Mouse (Mus musculus): ENCODE data around the gene Ntn4. TPM values are rescaled to one million over a fixed set of nuclear protein-coding genes. Genes with fewer than 3 reads are reported as not detected.

Ntn4 gene
- polyA plus RNA-seq, 1 experiment from 2014 or later, result 0.65 TPM

DNA sequence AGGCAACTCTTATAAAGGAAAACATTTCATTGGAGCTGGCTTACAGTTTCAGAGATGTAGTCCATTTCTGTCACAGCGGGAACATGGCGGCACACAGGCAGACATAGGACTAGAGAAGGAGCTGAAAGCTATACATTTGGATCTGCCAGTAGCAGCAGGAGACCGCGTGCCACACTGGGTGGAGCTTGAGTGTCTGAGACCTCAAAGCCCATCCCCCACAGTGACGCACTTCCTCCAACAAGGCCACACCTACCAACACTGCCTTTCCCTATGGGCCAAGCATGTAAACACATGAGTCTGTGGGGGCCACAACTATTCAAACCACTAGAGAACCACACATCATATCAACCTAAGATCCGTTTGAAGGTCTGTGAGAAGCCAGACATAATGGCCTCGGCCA, 31.2 kb upstream of the Ntn4 start:
- Histone ChIP-seq H3K9ac (ENCODE audit: low read length) (no peak overlapping the region), H3K27ac (ENCODE audit: low read depth) (no peak overlapping the region), H3K36me3 (ENCODE audit: control insufficient read depth, insufficient read depth, low read length) (no peaks in the 10 kb centered on the region), H3K9me3 (ENCODE audit: control insufficient read depth, low read length) (no peaks in the 10 kb centered on the region), H3K4me1 (replicated peaks; ENCODE audit: control insufficient read depth, insufficient read depth, low read length) (no peaks in the 10 kb centered on the region), H3K4me3 (ENCODE audit: low read depth, low read length) (no peak overlapping the region), H3K27me3 (replicated peaks; ENCODE audit: control insufficient read depth, insufficient read depth, low read length) (no peaks in the 10 kb centered on the region), H3K4me2 (ENCODE audit: low read length) (no peak overlapping the region)
- ATAC-seq (replicated peaks; ENCODE audit: low FRiP score, low TSS enrichment, low read depth) (no peak), DNase-seq (ENCODE audit: low spot score) (no peak)
- 92% methylated on average over 7 of the region's 7 CpGs for WGBS

DNA sequence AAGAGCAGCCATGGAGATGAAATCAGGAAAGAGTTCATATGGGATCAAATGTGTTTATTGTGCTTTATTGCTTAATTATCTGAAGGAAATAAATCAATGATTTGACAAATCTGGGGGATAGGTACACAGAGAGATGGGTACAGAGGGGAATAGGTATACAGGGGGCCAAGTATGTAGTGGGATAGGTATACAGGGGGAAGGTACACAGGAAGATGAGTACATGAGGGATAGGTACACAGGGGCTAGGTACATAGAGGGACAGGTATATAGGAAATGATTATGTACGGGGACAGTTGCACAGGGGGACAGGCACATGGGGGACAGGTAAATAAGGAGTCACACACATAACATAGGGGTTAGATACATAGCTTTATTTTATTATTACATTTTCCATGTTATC, 29.6 kb upstream of the Ntn4 start:
- H3K27ac ChIP-seq (ENCODE audit: low read depth), result no peak overlapping the region
- H3K27me3 ChIP-seq (replicated peaks; ENCODE audit: control insufficient read depth, insufficient read depth, low read length), result no peaks in the 10 kb centered on the region
- no peak overlapping the region for H3K9ac ChIP-seq (ENCODE audit: low read length)
- WGBS, result 94% methylated on average over 1 of the region's 1 CpGs
- ATAC-seq (replicated peaks; ENCODE audit: low FRiP score, low TSS enrichment, low read depth) (no peak), DNase-seq (ENCODE audit: low spot score) (no peak)
- no peaks in the 10 kb centered on the region for H3K4me1 ChIP-seq (replicated peaks; ENCODE audit: control insufficient read depth, insufficient read depth, low read length)
- H3K4me2 ChIP-seq (ENCODE audit: low read length), result no peak overlapping the region
- H3K4me3 ChIP-seq (ENCODE audit: low read depth, low read length), result no peak overlapping the region
- H3K36me3 ChIP-seq (ENCODE audit: control insufficient read depth, insufficient read depth, low read length), result no peaks in the 10 kb centered on the region
- H3K9me3 ChIP-seq (ENCODE audit: control insufficient read depth, low read length), result no peaks in the 10 kb centered on the region

DNA sequence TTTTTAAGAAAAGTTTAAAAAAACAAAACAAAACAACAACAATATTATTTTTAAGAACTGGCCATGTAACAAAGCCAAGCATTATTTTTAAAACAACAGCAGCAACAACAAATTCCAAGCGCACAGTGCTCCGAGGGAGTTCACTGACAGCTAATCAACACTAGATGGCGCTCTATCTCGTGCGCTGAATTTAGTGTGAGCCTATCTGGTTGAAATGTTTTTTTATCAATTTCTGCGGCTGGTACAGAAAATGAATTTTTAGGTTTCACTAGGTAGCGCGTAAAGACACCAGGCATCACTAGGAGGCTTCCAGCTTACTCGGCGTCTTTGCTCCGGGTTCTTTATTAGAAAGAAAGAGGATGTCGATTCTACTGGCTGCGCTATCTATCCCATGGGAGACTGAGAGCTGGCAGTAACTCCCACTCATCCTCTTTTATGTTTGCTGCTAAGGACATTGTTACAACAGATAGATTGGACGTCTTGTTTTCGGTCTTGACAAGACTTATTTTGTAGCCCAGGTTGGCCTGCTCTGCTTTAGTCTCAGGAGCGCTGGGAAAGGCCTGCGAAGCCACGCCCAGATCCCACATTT, 29.0 kb upstream of the Ntn4 start:
- H3K9ac ChIP-seq (ENCODE audit: low read length), result no peak overlapping the region
- H3K4me3 ChIP-seq (ENCODE audit: low read depth, low read length), result no peak overlapping the region
- H3K36me3 ChIP-seq (ENCODE audit: control insufficient read depth, insufficient read depth, low read length), result no peaks in the 10 kb centered on the region
- H3K9me3 ChIP-seq (ENCODE audit: control insufficient read depth, low read length), result no peaks in the 10 kb centered on the region
- DNase-seq (ENCODE audit: low spot score) (peak; percentile 73), ATAC-seq (replicated peaks; ENCODE audit: low FRiP score, low TSS enrichment, low read depth) (no peak)
- 49% methylated on average over 18 of the region's 18 CpGs for WGBS
- no peaks in the 10 kb centered on the region for H3K4me1 ChIP-seq (replicated peaks; ENCODE audit: control insufficient read depth, insufficient read depth, low read length)
- no peak overlapping the region for H3K27ac ChIP-seq (ENCODE audit: low read depth)
- no peak overlapping the region for H3K4me2 ChIP-seq (ENCODE audit: low read length)
- H3K27me3 ChIP-seq (replicated peaks; ENCODE audit: control insufficient read depth, insufficient read depth, low read length), result no peaks in the 10 kb centered on the region

DNA sequence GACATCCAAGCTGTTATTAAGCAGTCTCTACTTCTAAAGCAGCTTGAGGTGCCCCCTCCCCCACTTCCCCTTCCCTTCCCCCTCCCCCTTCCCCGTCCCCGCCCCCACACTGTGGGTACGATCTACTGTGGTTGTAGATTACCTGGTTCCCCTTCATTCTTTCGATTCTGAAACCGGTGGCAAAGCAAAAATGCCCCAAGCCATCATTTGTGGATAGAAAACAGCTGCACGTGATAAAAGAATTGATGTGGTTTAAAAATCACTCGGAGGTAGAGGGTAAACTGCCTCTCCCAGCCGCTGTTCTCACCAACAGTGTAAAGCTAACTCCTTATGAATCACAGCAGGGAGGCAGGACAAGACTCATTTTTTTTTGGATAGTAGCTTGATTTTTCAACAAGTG, 25.6 kb upstream of the Ntn4 start:
- H3K4me3 ChIP-seq (ENCODE audit: low read depth, low read length), result no peak overlapping the region
- peak; percentile 15 for DNase-seq (ENCODE audit: low spot score)
- H3K4me1 ChIP-seq (replicated peaks; ENCODE audit: control insufficient read depth, insufficient read depth, low read length), result no peaks in the 10 kb centered on the region
- H3K27me3 ChIP-seq (replicated peaks; ENCODE audit: control insufficient read depth, insufficient read depth, low read length), result no peaks in the 10 kb centered on the region
- 69% methylated on average over 8 of the region's 8 CpGs for WGBS
- no peak for ATAC-seq (replicated peaks; ENCODE audit: low FRiP score, low TSS enrichment, low read depth)
- H3K9me3 ChIP-seq (ENCODE audit: control insufficient read depth, low read length), result no peaks in the 10 kb centered on the region
- no peaks in the 10 kb centered on the region for H3K36me3 ChIP-seq (ENCODE audit: control insufficient read depth, insufficient read depth, low read length)
- H3K27ac ChIP-seq (ENCODE audit: low read depth), result no peak overlapping the region
- H3K9ac ChIP-seq (ENCODE audit: low read length), result no peak overlapping the region
- H3K4me2 ChIP-seq (ENCODE audit: low read length), result no peak overlapping the region

DNA sequence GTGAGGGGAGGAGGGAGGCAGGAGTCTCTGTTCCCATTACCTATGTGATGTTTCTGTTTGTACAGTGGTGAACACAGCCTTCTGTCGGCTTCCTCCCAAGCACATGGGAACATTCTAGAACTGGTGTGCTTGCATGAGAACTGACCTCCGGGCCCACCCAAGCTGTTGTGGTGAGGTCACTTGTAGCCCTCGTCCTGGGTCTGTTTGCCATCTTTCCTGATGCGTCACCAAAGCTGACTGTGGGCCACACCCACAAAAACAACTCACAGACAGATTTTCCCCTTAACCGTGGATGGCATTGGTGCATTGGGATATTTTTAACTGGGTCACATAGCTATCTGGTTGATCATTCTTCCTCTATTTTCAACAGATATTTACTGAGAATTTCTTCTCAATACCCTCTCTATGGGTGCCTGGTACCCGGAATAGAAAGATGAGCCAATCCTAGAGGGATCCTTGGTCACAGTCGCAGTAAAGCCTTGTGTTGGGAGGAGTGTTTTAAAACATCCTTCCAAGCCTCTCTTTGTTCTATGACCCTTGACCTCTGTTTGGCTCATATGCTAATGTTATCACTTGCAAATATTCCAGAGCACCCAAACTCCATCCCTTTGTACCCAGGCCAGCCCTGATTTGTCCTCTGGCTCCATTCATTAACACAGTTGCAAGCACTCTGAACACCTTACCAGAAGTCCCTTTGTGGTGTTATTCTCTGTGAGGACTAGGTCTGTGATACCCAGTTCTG, 19.9 kb upstream of the Ntn4 start:
- no peak overlapping the region for H3K4me3 ChIP-seq (ENCODE audit: low read depth, low read length)
- WGBS, result 56% methylated on average over 7 of the region's 7 CpGs
- H3K4me1 ChIP-seq (replicated peaks; ENCODE audit: control insufficient read depth, insufficient read depth, low read length), result no peaks in the 10 kb centered on the region; the same call in 1 of the 2 replicates
- H3K36me3 ChIP-seq (ENCODE audit: control insufficient read depth, insufficient read depth, low read length), result no peaks in the 10 kb centered on the region
- no peak; the same call in 1 of the 2 replicates for ATAC-seq (replicated peaks; ENCODE audit: low FRiP score, low TSS enrichment, low read depth)
- no peak for DNase-seq (ENCODE audit: low spot score)
- no peak overlapping the region for H3K27ac ChIP-seq (ENCODE audit: low read depth)
- no peak overlapping the region for H3K9ac ChIP-seq (ENCODE audit: low read length)
- no peak overlapping the region for H3K4me2 ChIP-seq (ENCODE audit: low read length)
- H3K9me3 ChIP-seq (ENCODE audit: control insufficient read depth, low read length), result no peaks in the 10 kb centered on the region
- H3K27me3 ChIP-seq (replicated peaks; ENCODE audit: control insufficient read depth, insufficient read depth, low read length), result no peaks in the 10 kb centered on the region

DNA sequence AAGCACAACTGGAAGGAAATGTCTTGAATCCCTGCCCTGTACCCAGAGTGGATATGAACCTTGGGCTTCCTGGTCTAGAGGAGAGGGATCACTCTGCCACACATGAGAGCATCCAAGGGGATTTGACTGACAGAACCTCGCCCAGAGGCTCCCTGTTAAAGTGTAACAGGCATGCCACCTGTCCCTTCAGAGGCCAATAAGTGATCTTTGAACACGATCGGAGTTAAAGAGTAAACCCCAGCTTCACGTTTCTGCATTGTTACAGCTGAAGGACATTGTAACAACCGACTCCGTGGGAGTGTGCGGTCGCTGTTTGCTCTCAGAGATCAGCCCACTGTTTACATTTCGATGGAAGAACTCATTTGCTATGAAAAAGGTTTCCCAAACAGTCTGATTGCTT, 16.8 kb upstream of the Ntn4 start:
- no peak overlapping the region for H3K27ac ChIP-seq (ENCODE audit: low read depth)
- ATAC-seq (replicated peaks; ENCODE audit: low FRiP score, low TSS enrichment, low read depth), result peak; percentile 88
- no peaks in the 10 kb centered on the region for H3K27me3 ChIP-seq (replicated peaks; ENCODE audit: control insufficient read depth, insufficient read depth, low read length)
- H3K4me1 ChIP-seq (replicated peaks; ENCODE audit: control insufficient read depth, insufficient read depth, low read length), result no peaks in the 10 kb centered on the region; the same call in 1 of the 2 replicates
- no peak overlapping the region for H3K4me3 ChIP-seq (ENCODE audit: low read depth, low read length)
- 20% methylated on average over 9 of the region's 9 CpGs for WGBS
- H3K9ac ChIP-seq (ENCODE audit: low read length), result no peak overlapping the region
- no peaks in the 10 kb centered on the region for H3K36me3 ChIP-seq (ENCODE audit: control insufficient read depth, insufficient read depth, low read length)
- DNase-seq (ENCODE audit: low spot score), result no peak
- H3K9me3 ChIP-seq (ENCODE audit: control insufficient read depth, low read length), result no peaks in the 10 kb centered on the region
- H3K4me2 ChIP-seq (ENCODE audit: low read length), result peak overlapping the region; percentile 2; the same call in 1 of the 2 replicates

DNA sequence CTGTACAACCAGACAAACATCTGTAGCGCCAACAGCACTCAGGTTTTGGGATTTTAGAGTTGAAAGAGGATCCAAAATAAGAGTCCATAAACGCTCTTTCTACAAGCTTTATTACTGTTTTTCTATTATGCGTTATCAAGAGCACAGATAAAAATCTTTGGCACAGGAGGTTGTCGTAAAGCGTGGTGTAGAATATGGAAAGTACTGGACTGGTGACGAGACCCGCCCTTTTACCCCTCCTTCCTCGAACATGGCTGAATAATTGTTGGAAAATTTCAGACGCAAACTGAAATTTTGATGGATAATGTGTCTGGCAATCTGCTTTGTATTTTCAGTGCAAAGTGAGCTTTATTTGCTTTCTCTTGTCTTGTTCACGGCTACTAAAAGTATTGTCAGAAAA, 16.3 kb upstream of the Ntn4 start:
- no peak overlapping the region for H3K4me3 ChIP-seq (ENCODE audit: low read depth, low read length)
- no peak overlapping the region for H3K9ac ChIP-seq (ENCODE audit: low read length)
- H3K27me3 ChIP-seq (replicated peaks; ENCODE audit: control insufficient read depth, insufficient read depth, low read length), result no peaks in the 10 kb centered on the region
- no peaks in the 10 kb centered on the region for H3K9me3 ChIP-seq (ENCODE audit: control insufficient read depth, low read length)
- peak overlapping the region; percentile 2; the same call in 1 of the 2 replicates for H3K4me2 ChIP-seq (ENCODE audit: low read length)
- H3K27ac ChIP-seq (ENCODE audit: low read depth), result no peak overlapping the region
- no peaks in the 10 kb centered on the region for H3K36me3 ChIP-seq (ENCODE audit: control insufficient read depth, insufficient read depth, low read length)
- H3K4me1 ChIP-seq (replicated peaks; ENCODE audit: control insufficient read depth, insufficient read depth, low read length), result no peaks in the 10 kb centered on the region; the same call in 1 of the 2 replicates
- ATAC-seq (replicated peaks; ENCODE audit: low FRiP score, low TSS enrichment, low read depth) (no peak), DNase-seq (ENCODE audit: low spot score) (no peak)
- 49% methylated on average over 10 of the region's 10 CpGs for WGBS

DNA sequence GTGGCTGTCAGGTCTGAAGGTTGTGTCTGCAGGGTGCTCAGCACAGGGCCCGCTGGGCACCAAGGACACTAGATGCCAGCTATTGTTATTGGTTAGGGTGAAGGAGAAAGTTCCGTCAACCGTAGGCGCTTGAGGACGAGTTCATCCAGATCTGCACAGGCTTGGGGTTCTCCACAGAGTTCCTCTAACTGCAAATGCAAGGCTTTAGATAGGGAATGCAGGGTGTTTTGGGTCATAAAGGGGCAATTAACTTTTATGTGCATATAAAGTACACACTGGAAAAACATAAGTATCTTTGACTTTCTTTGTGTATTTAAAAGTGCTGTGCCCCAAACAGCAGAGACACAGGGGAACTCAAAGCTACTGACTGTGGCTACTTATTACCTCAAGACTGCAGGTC, 10.2 kb upstream of the Ntn4 start:
- DNase-seq (ENCODE audit: low spot score) (no peak), ATAC-seq (replicated peaks; ENCODE audit: low FRiP score, low TSS enrichment, low read depth) (no peak)
- Histone ChIP-seq H3K9me3 (ENCODE audit: control insufficient read depth, low read length) (no peaks in the 10 kb centered on the region), H3K4me2 (ENCODE audit: low read length) (no peak overlapping the region), H3K4me1 (replicated peaks; ENCODE audit: control insufficient read depth, insufficient read depth, low read length) (no peaks in the 10 kb centered on the region), H3K9ac (ENCODE audit: low read length) (no peak overlapping the region), H3K36me3 (ENCODE audit: control insufficient read depth, insufficient read depth, low read length) (no peaks in the 10 kb centered on the region), H3K4me3 (ENCODE audit: low read depth, low read length) (no peak overlapping the region), H3K27ac (ENCODE audit: low read depth) (no peak overlapping the region), H3K27me3 (replicated peaks; ENCODE audit: control insufficient read depth, insufficient read depth, low read length) (no peaks in the 10 kb centered on the region)
- 77% methylated on average over 5 of the region's 5 CpGs for WGBS

DNA sequence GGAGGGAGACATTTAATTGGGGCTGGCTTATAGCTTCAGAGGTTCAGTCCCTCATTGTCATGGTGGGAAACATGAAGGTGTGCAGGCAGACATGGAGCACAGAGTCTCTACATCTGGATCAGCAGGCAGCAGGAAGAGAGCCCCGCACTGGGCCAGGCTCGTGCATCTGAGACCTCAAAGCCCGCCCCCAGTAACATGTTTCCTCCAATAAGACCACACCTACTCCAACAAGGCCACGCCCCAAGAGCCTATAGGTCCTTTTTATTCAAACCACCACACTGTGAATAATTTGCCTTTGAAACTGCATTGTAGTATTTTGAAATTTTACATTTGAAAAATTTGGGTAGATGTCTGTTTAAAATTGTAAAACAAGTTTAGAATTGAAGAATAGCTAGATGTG, 8.4 kb upstream of the Ntn4 start:
- DNase-seq (ENCODE audit: low spot score) (no peak), ATAC-seq (replicated peaks; ENCODE audit: low FRiP score, low TSS enrichment, low read depth) (no peak)
- 74% methylated on average over 4 of the region's 4 CpGs for WGBS
- Histone ChIP-seq H3K4me2 (ENCODE audit: low read length) (no peak overlapping the region), H3K36me3 (ENCODE audit: control insufficient read depth, insufficient read depth, low read length) (no peaks in the 10 kb centered on the region), H3K27ac (ENCODE audit: low read depth) (no peak overlapping the region), H3K4me3 (ENCODE audit: low read depth, low read length) (no peak overlapping the region), H3K27me3 (replicated peaks; ENCODE audit: control insufficient read depth, insufficient read depth, low read length) (no peaks in the 10 kb centered on the region; the same call in 1 of the 2 replicates), H3K4me1 (replicated peaks; ENCODE audit: control insufficient read depth, insufficient read depth, low read length) (no peaks in the 10 kb centered on the region), H3K9ac (ENCODE audit: low read length) (no peak overlapping the region), H3K9me3 (ENCODE audit: control insufficient read depth, low read length) (no peaks in the 10 kb centered on the region)
